Mouse (Mus musculus) Patski (cell line): ENCODE results near the gene Kank1. TPM values are rescaled to one million over a fixed set of nuclear protein-coding genes. Genes with fewer than 3 reads are reported as not detected.
A peak's percentile ranks its signal among the peaks of the same experiment; 100 is the strongest.

Experiments
- ATAC-seq: fragments of 100-300 bp; one replicate; pipeline ENCODE4 v1.8.0; 2021
- CTCF ChIA-PET: fragments of 350-600 bp; sonication (Branson Sonifier 250); formaldehyde crosslinking; loops from one replicate; lab custom pipeline; 2022; ENCODE audit warnings: inconsistent platforms; lab: Charles Lee
- POLR2A ChIA-PET: fragments of 350-600 bp; sonication (Branson Sonifier 250); formaldehyde crosslinking; loops from one replicate; lab custom pipeline; 2022; ENCODE audit warnings: antibody characterized with exemption, inconsistent platforms; lab: Charles Lee
- DNase-seq: peaks from one replicate; pipeline ENCODE4 v3.0.0-alpha.2; 2011; ENCODE audit warnings: low read depth, low spot score
- H3K27me3 ChIP-seq: fragments of 371-371 bp; one replicate; pipeline ENCODE4 v1.5.1; 2021
- CTCF ChIP-seq: fragments of 100-300 bp; IDR thresholded peaks from one replicate; pipeline ENCODE4 v1.5.1; 2021
- in situ Hi-C: fragments of 300-500 bp; cut with MboI; formaldehyde crosslinking; loops from 3 replicates; pipeline ENCODE4 v1.11.1; 2018; ENCODE audit warnings: low pct_unique_long_range_greater_than_20kb, mixed read lengths
- polyA plus RNA-seq: library from polyadenylated mRNA; unstranded; gene quantifications from one replicate; pipeline ENCODE4 v1.2.3, GENCODE M21; 2021

Gene Kank1
- polyA plus RNA-seq, 1 experiment from 2014 or later: 60.9 TPM

DNA sequence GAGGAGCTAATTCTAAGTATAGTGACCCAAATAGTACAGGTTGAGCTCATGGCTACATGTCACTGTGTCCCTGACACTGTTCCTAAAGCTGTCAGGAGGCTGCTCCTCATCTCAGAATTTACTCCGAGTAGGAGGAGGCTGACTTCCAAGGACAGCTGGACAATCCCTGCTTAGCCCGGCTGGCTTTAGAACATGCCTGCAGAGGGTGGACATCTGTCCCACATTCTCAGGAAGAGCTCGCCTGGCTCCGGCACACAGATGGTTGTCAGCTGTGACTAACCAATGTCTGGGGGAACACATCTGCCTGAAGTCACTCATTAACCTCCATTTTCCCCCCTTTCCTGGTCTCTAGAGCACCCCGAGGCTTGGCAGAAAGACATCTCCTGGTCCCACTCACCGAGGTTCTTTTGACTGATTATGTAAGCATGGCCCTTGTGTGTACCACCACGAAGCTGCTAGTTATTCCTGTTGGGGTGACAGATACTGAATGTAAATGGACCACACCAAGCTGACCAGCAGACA, 196.5 kb downstream of the Kank1 start:
- no peaks in the 10 kb centered on the region for H3K27me3 ChIP-seq
- no peak for TF ChIP-seq CTCF
- CTCF ChIA-PET: interaction anchor here (0.8 to 2.2 kb wide), 3 partner anchors 13 to 34 kb away, joined by 3 to 9 read pairs (median 3); no protein-coding TSS in a partner anchor
- POLR2A ChIA-PET: interaction anchor here (0.7 to 1.5 kb wide), 2 partner anchors 8 to 26 kb away, joined by 3 to 5 read pairs; no protein-coding TSS in a partner anchor
- in situ Hi-C loops: no loop called here
- DNase-seq (no peak), ATAC-seq (no peak)

DNA sequence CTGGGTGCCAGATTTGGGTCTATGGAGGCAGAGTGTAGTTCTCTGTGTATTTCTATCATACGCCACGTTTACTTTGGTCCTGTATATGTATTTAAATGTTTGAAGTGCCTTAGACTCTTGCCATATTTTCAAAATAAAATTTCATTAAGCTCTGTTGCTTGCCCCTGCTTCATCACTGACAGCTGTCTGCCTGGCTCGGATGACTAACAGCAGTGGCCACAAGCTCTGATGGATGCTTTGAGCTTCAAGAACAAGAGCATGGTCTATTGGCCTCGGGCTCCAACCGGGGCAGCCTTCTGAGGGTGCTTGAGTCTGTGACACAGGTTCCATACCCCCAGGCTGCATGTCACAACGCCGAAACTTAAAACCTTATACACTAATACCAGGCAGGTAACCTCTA, 197.6 kb downstream of the Kank1 start:
- TF ChIP-seq CTCF: no peak
- DNase-seq (no peak), ATAC-seq (no peak)
- ChIA-PET POLR2A (interaction anchor here (0.5 to 1.2 kb wide), 3 partner anchors 35 to 565 kb away, joined by 3 to 4 read pairs (median 3); no protein-coding TSS in a partner anchor), CTCF (interaction anchor here (1.0 to 2.2 kb wide), 7 partner anchors 11 to 100 kb away, joined by 3 to 9 read pairs (median 3); no protein-coding TSS in a partner anchor)
- in situ Hi-C loops: no loop called here
- H3K27me3 ChIP-seq: no peaks in the 10 kb centered on the region

DNA sequence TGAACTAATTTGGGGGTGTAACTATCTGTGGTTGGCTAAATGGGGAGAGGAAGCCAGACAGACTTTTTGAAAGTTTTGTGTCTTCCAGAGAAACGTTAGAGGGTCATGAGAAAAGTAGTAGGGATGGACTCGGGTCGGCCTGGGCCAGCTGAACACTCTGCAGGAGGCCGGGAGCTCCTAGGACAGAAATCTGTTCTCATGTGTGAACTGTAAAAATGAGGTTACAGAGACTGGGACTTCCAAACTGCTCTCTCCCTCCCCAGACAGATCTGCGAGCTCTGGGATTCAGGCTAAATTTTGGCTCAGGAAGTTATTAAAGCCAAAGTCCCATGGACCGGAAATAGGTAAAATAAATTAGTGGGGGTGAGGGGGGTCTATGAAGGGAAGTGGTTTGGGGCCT, 198.0 kb downstream of the Kank1 start:
- POLR2A ChIA-PET: interaction anchor here (0.5 to 1.2 kb wide), 3 partner anchors 36 to 566 kb away, joined by 3 to 4 read pairs (median 3); no protein-coding TSS in a partner anchor
- ATAC-seq (no peak), DNase-seq (no peak)
- in situ Hi-C loops: no loop called here
- H3K27me3 ChIP-seq: no peaks in the 10 kb centered on the region
- no peak for TF ChIP-seq CTCF
- CTCF ChIA-PET: interaction anchor here (1.0 to 2.2 kb wide), 8 partner anchors 11 to 101 kb away, joined by 3 to 9 read pairs (median 3); no protein-coding TSS in a partner anchor

GRCm38 (mm10) chr19:25435412-25435811, 198.6 kb downstream of the Kank1 start:
- no peaks in the 10 kb centered on the region for H3K27me3 ChIP-seq
- CTCF ChIA-PET: interaction anchor here (1.0 to 2.3 kb wide), 6 partner anchors 9 to 101 kb away, joined by 3 to 9 read pairs (median 4); no protein-coding TSS in a partner anchor
- in situ Hi-C loops: no loop called here
- ATAC-seq (no peak), DNase-seq (no peak)
- no peak for TF ChIP-seq CTCF
- POLR2A ChIA-PET: interaction anchor here (1.0 to 1.2 kb wide), 3 partner anchors 31 to 49 kb away, joined by 3 read pairs; no protein-coding TSS in a partner anchor

GRCm38 (mm10) chr19:25436175-25436574, 199.4 kb downstream of the Kank1 start:
- ChIA-PET CTCF (interaction anchor here (1.1 to 2.3 kb wide), 2 partner anchors 8 to 15 kb away, joined by 3 to 9 read pairs; no protein-coding TSS in a partner anchor), POLR2A (interaction anchor here (1.1 kb wide), 1 partner anchor 32 kb away, joined by 3 read pairs; no protein-coding TSS in a partner anchor)
- in situ Hi-C loops: no loop called here
- H3K27me3 ChIP-seq: no peaks in the 10 kb centered on the region
- DNase-seq: no peak
- ATAC-seq: no peak
- TF ChIP-seq CTCF: no peak

DNA sequence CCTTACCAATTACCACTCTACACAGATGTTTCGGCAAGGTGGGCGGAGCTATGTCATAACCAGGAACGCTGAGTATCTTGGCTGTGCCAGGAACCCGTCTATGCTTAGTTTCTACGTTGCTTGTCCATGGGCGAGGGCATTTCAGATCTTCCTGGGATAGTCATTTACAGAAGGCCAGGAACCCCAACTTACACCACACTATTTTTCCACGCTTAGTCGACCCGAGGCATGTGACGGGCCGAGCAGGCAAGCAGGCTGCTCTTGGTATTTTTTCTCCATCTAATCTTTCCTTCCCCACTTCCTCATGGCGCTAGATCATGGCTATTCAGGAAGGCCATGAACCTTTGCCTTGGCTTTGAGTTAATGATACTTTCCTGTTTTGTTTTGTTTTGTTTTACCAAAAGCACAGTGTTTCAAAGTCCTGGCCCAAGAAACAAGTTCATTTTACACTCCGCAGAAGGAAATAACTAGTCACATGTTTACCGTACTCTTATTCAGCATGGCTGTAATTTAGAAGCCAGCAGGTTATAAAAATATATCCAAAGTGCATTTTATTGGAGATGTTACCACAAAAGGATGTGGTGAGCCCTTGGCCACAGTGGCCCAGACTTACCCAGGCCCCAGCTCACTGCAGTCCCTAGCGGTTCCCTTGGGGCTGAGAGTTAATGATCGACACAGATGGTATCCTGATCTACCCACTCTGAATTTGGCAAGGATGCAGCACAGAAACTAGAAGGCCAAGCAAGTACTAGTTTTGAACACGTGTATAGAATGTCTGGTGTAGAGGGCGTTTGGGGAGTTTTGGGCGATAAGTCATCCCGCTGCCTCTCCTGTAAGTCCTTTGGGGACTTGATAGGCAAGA, 200.2 kb downstream of the Kank1 start:
- peak; percentile 36 for ATAC-seq
- TF ChIP-seq CTCF: no peak
- in situ Hi-C loops: no loop called here
- DNase-seq: peak; percentile 43
- H3K27me3 ChIP-seq: no peaks in the 10 kb centered on the region
- ChIA-PET POLR2A (interaction anchor here (1.1 kb wide), 1 partner anchor 33 kb away, joined by 3 read pairs; no protein-coding TSS in a partner anchor), CTCF (interaction anchor here (2.3 kb wide), 1 partner anchor 14 kb away, joined by 9 read pairs; no protein-coding TSS in a partner anchor)

DNA sequence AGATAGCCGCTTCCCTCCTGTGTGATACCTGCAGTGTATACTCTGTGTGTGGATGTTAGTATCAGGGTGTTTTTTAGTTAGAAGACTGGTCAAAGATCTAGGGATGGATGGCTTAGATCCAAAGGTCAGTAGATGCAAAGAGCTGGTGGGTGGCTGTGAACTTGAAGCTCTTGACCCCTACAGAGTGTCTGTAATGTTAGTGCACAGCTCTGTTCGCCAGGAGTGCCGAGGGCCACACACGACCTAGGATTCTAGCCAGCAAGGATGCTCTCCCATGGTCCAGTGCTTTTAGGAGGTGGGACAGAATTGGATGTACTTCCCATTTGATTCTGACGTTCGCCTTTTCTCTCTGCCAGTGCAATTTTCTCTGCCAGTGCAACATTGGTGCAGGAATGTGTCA, 201.5 kb downstream of the Kank1 start:
- no peak for TF ChIP-seq CTCF
- DNase-seq (no peak), ATAC-seq (no peak)
- no peaks in the 10 kb centered on the region for H3K27me3 ChIP-seq
- ChIA-PET POLR2A (no interaction called here), CTCF (interaction anchor here (0.5 to 0.6 kb wide), 3 partner anchors 16 to 1241 kb away, joined by 3 read pairs; no protein-coding TSS in a partner anchor)
- in situ Hi-C loops: no loop called here

DNA sequence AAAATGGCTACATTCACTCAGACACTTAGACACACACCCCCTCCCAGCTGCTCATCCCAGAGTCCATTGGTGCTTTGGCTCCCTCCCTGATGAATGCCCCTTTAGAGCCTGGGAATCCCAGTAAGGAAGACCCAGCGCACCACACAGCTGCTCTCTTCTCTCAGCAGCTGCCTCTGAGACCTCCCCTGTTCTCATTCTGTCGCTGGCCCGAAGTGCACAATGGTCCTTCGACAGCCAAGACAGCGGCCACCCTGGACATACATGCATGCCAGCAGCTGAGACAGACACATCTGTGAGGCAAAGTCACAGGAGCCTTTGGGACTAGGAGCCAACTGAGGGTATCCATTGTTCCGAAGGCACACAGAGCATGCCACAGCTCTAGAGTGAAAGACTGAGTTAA, 203.0 kb downstream of the Kank1 start:
- ATAC-seq (no peak), DNase-seq (no peak)
- ChIA-PET POLR2A (no interaction called here), CTCF (no interaction called here)
- TF ChIP-seq CTCF: no peak
- in situ Hi-C loops: loop anchor here (5.0 kb wide), 1 partner anchor 308 kb away; no protein-coding TSS in a partner anchor
- H3K27me3 ChIP-seq: no peaks in the 10 kb centered on the region

GRCm38 (mm10) chr19:25440736-25441135, 204.0 kb downstream of the Kank1 start:
- DNase-seq: no peak
- ChIA-PET CTCF (no interaction called here), POLR2A (no interaction called here)
- in situ Hi-C loops: loop anchor here (5.0 kb wide), 1 partner anchor 308 kb away; no protein-coding TSS in a partner anchor
- ATAC-seq: no peak
- no peak for TF ChIP-seq CTCF
- H3K27me3 ChIP-seq: no peaks in the 10 kb centered on the region

GRCm38 (mm10) chr19:25445054-25445453, 208.3 kb downstream of the Kank1 start:
- peak; percentile 86 for TF ChIP-seq CTCF
- ATAC-seq (peak; percentile 36), DNase-seq (no peak)
- POLR2A ChIA-PET: no interaction called here
- CTCF ChIA-PET: no interaction called here
- in situ Hi-C loops: loop anchor here (5.0 kb wide), 2 partner anchors 108 to 488 kb away; no protein-coding TSS in a partner anchor
- H3K27me3 ChIP-seq: no peaks in the 10 kb centered on the region
